Mouse (Mus musculus) stomach, embryonic 14.5 days (tissue): ENCODE results near the gene Olfr164. TPM values are rescaled to one million over a fixed set of nuclear protein-coding genes. Genes with fewer than 3 reads are reported as not detected.

Experiments used
- microRNA-seq: library from miRNA; unstranded; fragments of <30 nt; microRNA quantifications from one replicate; pipeline ENCODE4, GENCODE M21; 2016
- polyA plus RNA-seq: library from polyadenylated mRNA; unstranded; fragments of >200 nt; fragmentation: Nextera tagmentation; extraction: Ambion mirVana; gene quantifications from 2 replicates; pipeline ENCODE4 v1.2.1, GENCODE M21; 2014

Olfr164 gene
- polyA plus RNA-seq, 1 experiment from 2014 or later = not detected

Small RNA genes lying within 50 kb of the gene (microRNA-seq; reads per million reads assigned to microRNA genes)
- gene Gm23612 = not detected

Other genes with a start within 250 kb of the Olfr164 start
- gene Olfr165, start 109.1 kb upstream of the Olfr164 start, polyA plus RNA-seq = not detected in 2 replicates
- gene Olfr166, start 169.6 kb upstream of the Olfr164 start, polyA plus RNA-seq = not detected in 2 replicates
- not detected in 2 replicates for gene Olfr167, start 208.2 kb upstream of the Olfr164 start, polyA plus RNA-seq
- gene Olfr168, start 221.5 kb upstream of the Olfr164 start, polyA plus RNA-seq = not detected in 2 replicates